Mouse (Mus musculus) thymus, postnatal 36 days (tissue): ENCODE results near the gene Gm36245.
"Not testable (repeated sequence)": the region's sequence is repeated elsewhere in the genome, so short reads cannot be mapped to it uniquely, and the experiment has no call there.

ENCODE experiments used
- DNase-seq, 2 experiments: peaks; one replicate each; pipeline ENCODE4 v3.0.0; 2022; ENCODE audit warnings: mixed read lengths in 2 of 2

The Gm36245 gene

GRCm38 (mm10) chr15:77598958-77599357, at the start of gene Gm36245:
Gm36245 (plus strand) TSS chr15:77599258.
- DNase-seq: no peak

GRCm38 (mm10) chr15:77561792-77562191, 37.3 kb upstream of the Gm36245 start, which contains the start of gene 1700025B11Rik:
1700025B11Rik (minus strand) TSS chr15:77561892.
- DNase-seq: no peak

GRCm38 (mm10) chr15:77563219-77563618, 35.8 kb upstream of the Gm36245 start:
- DNase-seq: no peak

GRCm38 (mm10) chr15:77578801-77579200, 20.3 kb upstream of the Gm36245 start:
- no peak for DNase-seq

DNA sequence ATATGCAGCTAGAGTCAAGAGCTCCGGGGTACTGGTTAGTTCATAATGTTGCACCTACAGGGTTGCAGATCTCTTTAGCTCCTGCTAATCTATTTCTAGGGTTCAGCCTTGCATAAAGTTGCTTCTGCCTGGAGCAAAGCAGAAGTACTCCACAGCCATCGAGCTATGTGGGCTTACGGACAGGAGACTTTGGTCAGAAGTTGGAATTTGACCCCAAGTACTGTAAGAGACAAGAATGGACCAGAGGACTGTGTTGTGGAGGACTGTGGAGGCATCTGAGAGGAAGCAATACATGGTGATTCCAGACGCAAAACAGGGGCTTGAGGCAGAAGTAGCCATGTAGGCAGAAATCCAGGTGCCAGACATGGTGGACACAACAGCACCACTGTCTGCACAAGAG, 19.7 kb upstream of the Gm36245 start:
- DNase-seq: no peak

DNA sequence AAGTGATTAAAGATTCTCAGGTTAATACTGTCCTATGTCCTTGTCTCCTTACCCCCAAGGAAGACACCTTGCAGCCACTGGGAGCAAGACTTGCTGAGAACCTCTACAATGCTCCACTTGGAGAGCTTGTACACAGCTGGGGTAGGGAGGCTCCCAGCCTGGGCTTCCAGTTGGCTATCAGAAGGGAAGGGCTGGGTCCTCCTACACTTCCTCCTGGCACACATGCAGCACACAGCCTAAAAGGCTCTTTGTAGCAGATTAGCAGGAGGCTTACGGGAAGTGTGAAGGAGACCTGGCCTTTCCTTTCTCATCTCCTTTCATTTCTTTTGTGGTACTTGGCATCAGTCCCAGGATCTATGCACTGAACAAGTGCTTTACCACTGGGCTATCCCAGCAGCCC, 17.4 kb upstream of the Gm36245 start:
- DNase-seq: no peak

GRCm38 (mm10) chr15:77587026-77587425, 12.0 kb upstream of the Gm36245 start:
- no peak for DNase-seq

DNA sequence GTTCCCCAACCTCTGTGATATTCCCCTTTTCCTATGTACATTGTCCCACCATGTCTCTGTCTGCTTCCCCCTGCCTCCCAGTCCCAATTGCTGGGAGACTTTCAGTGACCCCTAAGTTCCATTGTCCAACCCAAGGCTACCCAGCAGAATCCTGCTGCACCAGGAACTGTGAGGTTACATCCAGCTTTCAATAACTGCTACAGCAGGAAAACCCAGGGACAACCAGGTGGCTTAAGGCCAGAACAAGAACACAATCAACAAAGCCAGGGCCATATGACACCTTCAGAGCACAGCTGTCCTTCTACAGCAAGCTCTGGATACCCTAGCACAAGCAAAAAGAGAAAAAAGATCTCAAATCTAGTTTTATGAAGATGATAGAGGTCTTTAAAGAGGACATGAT, 10.1 kb upstream of the Gm36245 start:
- DNase-seq: no peak

- no peak for DNase-seq
Observed at GRCm38 (mm10) chr15:77590881-77591280, 8.2 kb upstream of the Gm36245 start.

DNA sequence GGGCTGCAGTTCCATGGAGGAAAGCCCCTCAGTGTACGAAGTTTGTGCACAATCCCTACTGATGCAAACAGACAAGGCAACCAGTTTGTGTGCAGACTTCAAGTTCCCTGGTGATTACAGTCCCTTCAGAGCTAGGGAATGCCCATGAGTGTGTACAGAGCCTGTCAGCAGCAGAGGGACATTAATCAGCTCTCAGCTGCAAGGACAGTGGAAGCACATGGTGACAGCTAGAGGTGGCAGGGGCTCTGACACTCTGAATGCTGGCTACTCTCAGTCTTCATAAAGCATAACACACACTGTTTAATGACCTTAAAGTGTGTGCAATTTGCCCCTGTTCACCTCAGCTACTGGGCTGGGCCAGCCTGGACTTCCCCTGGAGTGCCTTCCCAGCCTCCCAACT, 5.5 kb upstream of the Gm36245 start:
- no peak for DNase-seq

DNA sequence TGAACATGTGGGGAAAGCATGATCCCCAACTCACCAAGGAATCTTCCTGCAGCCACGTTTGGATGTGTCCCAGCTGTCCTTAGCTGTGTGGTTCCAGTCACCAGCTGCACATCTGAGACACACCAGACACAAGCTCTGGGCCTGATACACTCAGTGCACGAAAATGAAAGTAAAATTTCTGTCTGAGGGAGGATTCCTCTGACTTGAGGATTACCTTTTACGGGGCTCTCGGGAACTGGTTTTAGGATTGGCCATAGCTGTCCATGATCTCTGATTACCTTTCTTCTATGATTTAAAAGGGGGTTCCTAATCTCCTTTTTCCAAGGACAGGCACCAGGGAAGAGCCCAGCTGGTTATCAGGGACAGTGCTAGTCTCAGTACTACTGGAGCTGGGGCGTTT, 3.1 kb upstream of the Gm36245 start, which contains the start of gene Apol10b:
TSS of gene Apol10b (minus strand) at position 165 of the 400 bp plus-strand sequence.
- DNase-seq: no peak

- DNase-seq: no peak
Observed at GRCm38 (mm10) chr15:77598429-77598828, 629 bp upstream of the Gm36245 start.

DNA sequence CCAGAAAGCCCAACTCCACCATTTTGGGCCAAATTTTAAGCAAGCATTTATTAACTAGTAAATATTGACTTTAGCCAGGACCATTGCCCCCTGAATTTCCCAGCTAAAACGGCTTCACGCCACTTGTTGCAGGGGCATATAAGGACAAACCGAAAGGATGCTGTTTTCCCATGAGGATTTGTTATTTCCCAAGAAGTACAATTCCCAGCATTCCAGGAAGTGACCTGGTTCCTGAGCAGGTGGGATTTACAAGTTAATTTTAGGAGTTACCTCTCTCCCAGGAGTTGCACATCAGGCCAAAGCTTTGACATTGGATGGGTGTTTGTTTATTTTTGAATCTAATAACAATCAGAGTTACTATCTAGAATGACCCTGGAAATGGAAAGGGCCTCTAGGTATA, 7.0 kb downstream of the Gm36245 start:
- DNase-seq: no peak

DNA sequence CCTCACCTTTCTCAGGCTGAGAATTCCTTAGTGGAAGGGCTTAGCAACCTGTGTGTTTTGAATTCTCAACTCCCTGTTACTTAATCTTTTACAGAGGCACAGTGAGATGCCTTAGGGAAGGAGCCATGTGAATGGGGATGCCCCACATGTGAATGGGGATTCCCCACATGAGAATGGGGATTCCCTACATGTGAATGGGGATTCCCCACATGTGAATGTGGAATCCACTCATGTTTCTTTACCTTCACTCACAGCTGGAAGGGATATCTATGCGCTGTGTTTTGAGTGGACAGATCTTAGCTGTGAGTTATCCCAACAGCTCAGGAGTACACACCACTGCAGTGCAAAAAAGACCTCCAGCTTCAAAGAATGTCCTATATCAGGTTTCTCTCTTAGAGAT, 25.7 kb downstream of the Gm36245 start:
- no peak for DNase-seq

- DNase-seq: not testable (repeated sequence)
Observed at GRCm38 (mm10) chr15:77626471-77626870, 27.4 kb downstream of the Gm36245 start.

DNA sequence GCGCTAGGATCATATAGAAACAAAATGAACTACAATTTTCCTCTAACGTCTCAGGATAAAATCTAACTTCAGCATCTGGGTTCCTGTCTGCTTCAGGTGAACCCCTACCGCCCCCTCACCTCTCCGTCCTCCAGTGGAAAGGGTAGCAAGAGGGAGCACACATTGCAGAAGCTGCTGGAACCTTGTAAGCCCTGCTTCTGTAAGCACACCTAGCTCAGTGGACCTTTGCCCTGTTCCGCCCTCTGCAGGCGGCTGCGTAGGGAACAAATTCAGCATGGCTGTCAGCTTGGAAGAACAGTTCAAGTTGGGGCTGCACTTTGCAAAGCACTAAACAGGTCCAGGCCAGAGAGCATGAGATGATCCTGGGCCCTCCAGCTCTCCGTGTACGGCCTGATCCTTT, 29.6 kb downstream of the Gm36245 start:
- DNase-seq: not testable (repeated sequence)

DNA sequence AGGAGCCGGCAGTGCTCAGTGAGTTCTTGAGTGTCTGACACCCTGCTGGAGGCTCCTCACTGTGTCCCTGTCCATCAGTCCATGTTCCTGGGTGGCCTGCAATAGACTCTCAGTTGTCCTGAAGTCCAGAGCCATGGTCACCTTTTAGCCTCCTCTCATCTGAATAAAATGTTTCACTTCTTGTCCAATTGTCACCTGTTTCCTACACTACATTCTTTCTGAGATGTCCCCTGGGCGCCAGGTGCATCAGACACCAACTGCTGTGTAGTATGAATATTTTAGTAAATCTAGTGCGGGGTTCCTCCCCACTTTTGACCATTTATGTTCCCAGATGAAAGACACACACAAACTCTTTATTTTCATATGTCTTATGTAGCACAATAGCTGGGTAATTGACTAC, 30.8 kb downstream of the Gm36245 start:
- not testable (repeated sequence) for DNase-seq

- not testable (repeated sequence) for DNase-seq
Observed at GRCm38 (mm10) chr15:77643176-77643575, 44.1 kb downstream of the Gm36245 start, which contains the start of gene Apol11b. Apol11b (minus strand) TSS chr15:77643286.

DNA sequence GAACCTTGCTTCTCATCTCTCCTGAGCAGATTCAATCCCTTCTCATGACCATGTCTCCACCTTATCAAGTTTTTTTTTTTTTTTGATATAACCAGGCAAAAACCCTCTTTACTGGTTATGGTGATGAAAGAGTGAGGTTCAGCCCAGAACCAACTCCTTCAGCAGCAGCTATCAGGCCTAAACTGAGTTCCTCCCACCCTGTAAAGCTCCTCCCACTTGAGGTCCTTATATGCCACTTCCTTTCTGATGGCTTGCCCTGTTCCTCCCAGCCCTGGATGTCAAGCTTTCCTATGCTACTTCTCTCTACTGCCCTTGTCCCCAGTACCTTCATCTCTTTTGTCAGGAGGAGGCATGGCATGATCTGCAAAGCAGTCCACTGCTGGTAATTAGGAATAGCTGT, 52.1 kb downstream of the Gm36245 start:
- DNase-seq: not testable (repeated sequence)
